Mouse (Mus musculus) lung, adult 10 weeks (tissue): ENCODE measurements around the gene Polr3f. TPM values are rescaled to one million over a fixed set of nuclear protein-coding genes. Genes with fewer than 3 reads are reported as not detected.

Experiments
- polyA plus RNA-seq: library from polyadenylated mRNA; stranded (reverse); fragments of 350-450 nt; fragmentation: Illumina TruSeq; extraction: RNeasy Lipid Tissue Mini Kit (QIAGEN cat#74804); gene quantifications from one replicate; pipeline ENCODE4 v1.2.3, GENCODE M21; 2014; ENCODE audit warnings: low read depth, low replicate concordance; ENCODE audit not compliant: insufficient read depth

The Polr3f gene
- 6.6 TPM for polyA plus RNA-seq

GRCm38 (mm10) chr2:144526981-144527820 is at the start of gene Polr3f, which contains the start of gene Dzank1:
Gene Polr3f, plus strand, starts transcription at chr2:144527718.
Gene Dzank1, minus strand, starts transcription at chr2:144527414.

DNA sequence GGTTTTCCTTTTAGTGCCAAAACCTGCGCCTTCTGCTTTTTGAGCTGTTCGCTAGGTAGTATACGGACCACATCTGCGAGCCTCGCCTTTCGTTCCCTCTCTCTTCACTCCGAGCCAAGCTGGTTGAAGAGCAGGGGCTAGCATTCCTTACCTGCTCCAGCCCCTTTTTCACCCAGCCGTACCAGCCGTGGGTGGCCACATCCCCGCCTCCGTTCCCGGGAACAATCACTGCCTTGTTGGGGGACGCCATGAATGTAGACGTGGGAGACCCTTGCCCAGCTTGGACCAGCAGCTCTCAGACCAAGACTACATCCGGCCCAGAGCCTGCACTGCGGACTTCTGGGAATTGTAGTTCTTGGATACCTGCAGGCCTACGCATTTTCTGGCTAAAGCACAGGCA is 23.0 kb downstream of the Polr3f start, which contains the start of gene Rbbp9:
Gene Rbbp9 (minus strand): TSS at position 341 of the 400 bp plus-strand sequence.

DNA sequence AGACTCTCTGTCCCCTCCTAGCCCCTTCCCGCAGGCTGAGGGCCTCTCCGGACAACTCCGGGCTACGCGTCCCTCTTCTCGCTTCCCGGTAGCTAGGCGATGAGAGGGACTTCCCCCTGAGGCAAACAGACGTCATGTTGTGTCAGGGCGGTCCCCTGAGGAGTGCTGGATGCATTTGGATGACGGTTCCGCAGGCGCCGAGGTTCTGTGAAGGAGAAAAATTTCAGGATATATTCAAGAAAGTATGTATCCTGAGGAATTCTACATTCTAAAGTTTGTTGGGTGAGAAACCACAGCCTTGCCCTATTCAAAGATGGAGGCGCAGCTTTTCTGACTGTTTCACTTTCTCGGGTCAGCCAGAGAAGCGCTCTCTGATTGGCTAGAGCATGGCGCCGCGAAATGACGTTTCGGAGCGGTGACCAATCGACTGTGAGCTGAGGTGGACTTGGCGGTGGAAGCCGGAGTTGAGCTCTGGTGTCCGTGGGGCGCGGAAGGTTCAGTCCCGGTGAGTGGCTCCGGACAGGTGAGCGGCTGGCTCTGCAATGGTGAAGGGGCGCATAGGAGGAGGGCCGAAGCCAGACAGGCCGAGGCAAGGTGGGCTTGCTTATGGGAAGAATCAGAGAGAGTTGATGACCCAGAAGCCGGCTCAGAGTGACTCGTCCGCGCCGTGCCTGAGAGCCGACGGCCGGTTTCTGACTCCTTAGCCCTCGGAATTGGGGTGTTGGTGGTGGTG is 28.5 kb downstream of the Polr3f start, which contains the start of gene Sec23b:
Gene Sec23b (plus strand): TSS at position 410 of the 733 bp plus-strand sequence.

Other genes starting within 250 kb of the Polr3f start
- 3.1 TPM for gene Ovol2, start 195.6 kb upstream of the Polr3f start, polyA plus RNA-seq
- gene Kat14, start 158.7 kb upstream of the Polr3f start, polyA plus RNA-seq = 16.1 TPM
- gene Pet117, start 158.7 kb upstream of the Polr3f start, polyA plus RNA-seq = not detected
- gene Dzank1, start 304 bp upstream of the Polr3f start, polyA plus RNA-seq = 1.5 TPM
- gene Rbbp9, start 23.2 kb downstream of the Polr3f start, polyA plus RNA-seq = 22.8 TPM
- 33.8 TPM for gene Sec23b, start 28.5 kb downstream of the Polr3f start, polyA plus RNA-seq
- 54.3 TPM for gene Smim26, start 66.3 kb downstream of the Polr3f start, polyA plus RNA-seq
- gene Dtd1, start 72.2 kb downstream of the Polr3f start, polyA plus RNA-seq = 23.8 TPM